Mouse (Mus musculus) T-helper 2 cell (primary cell): ENCODE results near the gene Hoxa6.

Experiments used
- in situ Hi-C: fragments of 300-600 bp; cut with MboI, MseI; formaldehyde crosslinking; loops from one replicate; pipeline ENCODE4 v1.15.1; 2025; ENCODE audit warnings: high pct_unique_total_duplicates

Hoxa6 gene

GRCm38 (mm10) chr6:52228475-52229465 is 20.2 kb upstream of the Hoxa6 start:
- in situ Hi-C loops = loop anchor here (10.0 kb wide), 1 partner anchor 364 kb away; no protein-coding TSS in a partner anchor

GRCm38 (mm10) chr6:52227470-52228222 is 19.1 kb upstream of the Hoxa6 start:
- in situ Hi-C loops = loop anchor here (10.0 kb wide), 1 partner anchor 363 kb away; no protein-coding TSS in a partner anchor

GRCm38 (mm10) chr6:52226569-52227257 is 18.2 kb upstream of the Hoxa6 start:
- in situ Hi-C loops = loop anchor here (10.0 kb wide), 1 partner anchor 362 kb away; no protein-coding TSS in a partner anchor

- in situ Hi-C loops = loop anchor here (10.0 kb wide), 1 partner anchor 361 kb away; no protein-coding TSS in a partner anchor
Measured at GRCm38 (mm10) chr6:52225612-52226568, 17.4 kb upstream of the Hoxa6 start.

GRCm38 (mm10) chr6:52224895-52225611 is 16.5 kb upstream of the Hoxa6 start:
- in situ Hi-C loops = loop anchor here (5.0 to 10.0 kb wide), 3 partner anchors 360 to 628 kb away; no protein-coding TSS in a partner anchor

- in situ Hi-C loops = loop anchor here (5.0 to 10.0 kb wide), 3 partner anchors 359 to 627 kb away; no protein-coding TSS in a partner anchor
Measured at GRCm38 (mm10) chr6:52223939-52224760, 15.6 kb upstream of the Hoxa6 start.

GRCm38 (mm10) chr6:52222729-52223128 is 14.2 kb upstream of the Hoxa6 start:
- in situ Hi-C loops = loop anchor here (5.0 to 10.0 kb wide), 3 partner anchors 358 to 625 kb away; no protein-coding TSS in a partner anchor

DNA sequence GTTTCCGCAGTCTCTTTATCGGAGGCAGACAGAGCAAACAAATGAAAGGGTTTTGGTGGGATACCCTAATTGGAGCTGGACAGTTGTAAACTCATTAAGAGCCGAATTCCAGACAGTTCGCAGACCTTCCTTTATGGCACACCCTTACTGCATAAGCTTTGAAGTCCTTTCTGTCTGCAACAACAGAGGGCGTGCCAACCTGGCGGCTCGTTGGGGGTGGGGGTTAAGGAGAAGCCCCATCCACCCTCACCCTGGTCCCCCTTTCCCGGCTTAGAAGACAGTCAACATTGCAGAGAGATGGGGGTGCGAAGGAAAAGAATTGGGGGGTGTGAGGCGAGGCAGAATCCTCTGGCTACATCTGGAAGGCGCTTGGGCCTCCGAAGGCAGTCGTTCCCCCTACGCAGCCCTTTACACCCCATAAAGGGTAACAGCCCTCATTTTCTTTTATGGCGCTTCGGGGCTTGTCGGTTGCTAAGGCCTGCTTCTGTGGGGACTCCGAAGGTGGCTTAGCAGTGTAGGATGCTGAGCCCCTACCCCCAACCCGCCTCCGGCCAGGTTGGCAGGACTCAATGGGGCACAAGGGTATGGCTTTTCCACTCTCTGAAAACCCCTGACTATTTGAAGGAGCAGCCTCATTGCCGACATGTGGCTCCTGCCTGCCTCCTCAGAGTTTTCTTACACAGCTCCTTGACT is 13.6 kb upstream of the Hoxa6 start:
- in situ Hi-C loops = loop anchor here (5.0 to 10.0 kb wide), 3 partner anchors 357 to 625 kb away; no protein-coding TSS in a partner anchor

DNA sequence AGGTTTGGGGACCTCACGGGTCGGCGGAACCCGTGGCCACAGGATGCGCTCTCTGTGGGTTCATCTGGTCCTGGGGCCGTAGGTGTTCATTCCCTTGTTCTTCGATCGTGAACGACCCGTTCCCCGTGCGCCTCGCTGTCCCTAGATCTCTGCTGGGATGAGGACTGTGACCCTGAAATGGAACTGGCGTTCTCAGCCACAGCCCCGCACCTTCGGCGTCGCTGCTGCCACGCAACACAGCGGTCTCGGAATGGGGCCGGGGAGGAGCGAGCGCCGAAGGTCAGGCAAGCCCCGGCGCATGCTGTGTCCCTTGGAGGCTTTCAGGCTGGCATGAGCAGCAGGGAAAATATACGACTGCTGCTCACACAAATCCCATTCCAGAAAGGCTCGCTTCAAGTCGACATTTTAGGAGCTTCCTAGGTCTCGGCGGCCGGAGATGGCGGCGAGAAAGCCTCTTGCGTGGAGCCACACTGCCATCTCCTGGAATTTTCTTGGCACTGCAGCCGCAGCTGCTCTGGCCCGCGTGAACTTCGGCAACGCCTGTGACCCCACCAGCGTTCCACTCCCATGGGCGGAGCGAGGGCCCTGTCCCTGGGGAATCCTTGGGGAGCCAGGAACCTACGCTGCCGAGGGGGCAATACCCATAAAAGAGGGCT is 12.9 kb upstream of the Hoxa6 start, which contains the start of gene Hoxa7:
Gene Hoxa7 (minus strand): TSS at position 518 of the 656 bp plus-strand sequence.
- in situ Hi-C loops = loop anchor here (5.0 to 10.0 kb wide), 3 partner anchors 357 to 624 kb away; no protein-coding TSS in a partner anchor

- in situ Hi-C loops = loop anchor here (5.0 to 10.0 kb wide), 3 partner anchors 356 to 624 kb away; no protein-coding TSS in a partner anchor
Measured at GRCm38 (mm10) chr6:52220865-52221310, 12.4 kb upstream of the Hoxa6 start.

DNA sequence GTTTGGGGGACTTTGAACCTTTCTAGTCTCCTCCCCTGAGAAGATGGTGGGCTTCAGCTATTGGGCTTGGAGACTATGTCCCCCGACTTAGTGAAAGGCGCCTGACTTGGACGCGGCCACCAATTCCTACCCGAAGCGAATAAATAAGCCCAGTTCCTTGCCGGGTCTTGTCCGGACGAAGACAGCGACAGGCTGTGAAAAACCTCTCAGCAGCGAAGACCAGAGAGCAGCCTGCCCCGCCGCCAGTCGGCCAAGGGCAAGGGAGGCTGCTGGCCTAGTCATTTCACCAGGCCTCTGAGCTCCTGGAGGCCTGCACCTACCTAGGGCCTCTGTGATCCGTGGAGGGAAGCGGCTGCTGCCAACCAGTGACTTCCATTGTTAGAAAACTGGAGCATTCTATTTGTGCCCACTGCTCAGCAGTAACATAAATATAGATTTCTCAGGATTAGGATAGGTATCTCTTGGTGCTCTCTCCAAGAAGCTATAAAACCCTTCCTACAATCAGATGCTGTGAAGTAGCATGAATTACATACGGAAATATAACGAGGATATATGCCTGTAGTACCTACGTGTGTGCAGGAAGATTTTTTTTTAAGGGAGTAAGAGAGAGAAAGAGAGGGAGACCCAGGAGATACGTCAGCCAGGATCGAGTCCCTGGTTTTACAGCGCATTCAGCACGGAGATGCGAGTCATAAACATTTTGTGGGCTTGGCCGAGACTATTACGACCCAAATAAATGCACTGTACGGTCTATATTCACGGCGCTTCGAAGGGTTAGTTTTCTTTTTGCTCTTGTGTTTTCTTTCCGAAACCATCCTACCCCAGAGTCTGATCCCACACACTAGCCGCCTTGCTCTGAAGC is 11.7 kb upstream of the Hoxa6 start:
- in situ Hi-C loops = loop anchor here (5.0 to 10.0 kb wide), 3 partner anchors 355 to 623 kb away; no protein-coding TSS in a partner anchor

DNA sequence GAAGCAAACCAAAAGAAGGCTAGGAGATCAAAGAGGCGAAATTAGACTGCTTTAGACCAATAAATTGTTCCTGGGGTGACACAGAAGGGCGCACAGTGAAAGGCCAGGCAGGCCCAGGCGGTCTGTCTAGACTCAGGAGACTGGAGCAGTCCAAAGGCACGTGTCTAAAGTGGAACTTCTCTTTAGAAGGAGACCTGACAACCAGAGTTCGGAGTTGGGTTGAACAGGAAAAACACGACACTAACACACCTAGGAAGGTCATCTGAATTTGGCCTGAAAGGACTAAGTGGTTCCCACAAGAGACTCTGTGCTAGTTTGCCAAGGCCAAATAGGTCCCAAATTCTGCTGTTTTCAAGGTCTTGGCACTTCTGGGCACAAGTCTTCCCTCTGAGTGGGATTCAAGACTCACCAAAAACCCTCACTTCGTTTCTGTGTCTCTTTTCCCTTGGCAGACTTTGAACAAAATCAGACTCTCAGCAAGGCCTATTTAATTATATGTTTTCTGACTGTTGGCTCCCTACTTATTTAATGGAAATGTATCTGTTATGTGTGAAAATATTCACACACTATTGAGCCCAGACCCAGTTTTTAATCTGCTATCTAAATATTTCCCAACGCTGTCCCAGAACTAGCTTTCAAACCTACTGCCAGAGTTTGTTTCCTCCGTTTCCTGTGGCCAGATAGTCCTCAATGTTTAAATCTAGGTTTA is 10.9 kb upstream of the Hoxa6 start:
- in situ Hi-C loops = loop anchor here (5.0 kb wide), 1 partner anchor 33 kb away; no protein-coding TSS in a partner anchor

DNA sequence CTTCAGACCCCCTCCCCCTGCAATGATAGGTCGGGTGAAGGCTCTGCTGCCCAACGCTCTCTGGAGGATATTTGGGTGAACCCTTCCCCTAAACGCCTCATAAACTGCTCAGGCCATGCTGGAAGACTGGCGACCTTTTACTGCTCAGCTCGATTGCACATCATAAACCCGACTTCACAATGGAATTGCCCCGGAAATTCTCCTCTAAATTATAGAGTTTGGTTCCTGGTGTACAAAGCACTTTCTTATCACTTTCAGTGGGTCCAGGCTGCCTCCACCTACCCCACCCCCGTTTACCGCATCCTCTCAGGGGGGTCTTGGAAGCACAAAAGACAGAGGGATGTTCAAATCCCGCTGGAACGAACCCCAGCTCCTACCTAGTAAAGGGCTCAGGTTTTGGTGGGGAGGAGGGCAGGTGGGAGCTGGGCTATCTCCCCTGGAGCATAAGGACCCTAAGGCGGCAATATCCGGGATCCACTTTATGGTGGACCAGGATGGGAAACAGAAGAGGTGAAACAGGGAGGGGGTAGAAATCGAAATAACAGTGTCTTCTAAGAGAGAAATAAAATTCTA is 10.2 kb upstream of the Hoxa6 start:
- in situ Hi-C loops = loop anchor here (5.0 kb wide), 1 partner anchor 34 kb away; no protein-coding TSS in a partner anchor

- in situ Hi-C loops = loop anchor here (5.0 kb wide), 1 partner anchor 34 kb away; no protein-coding TSS in a partner anchor
Measured at GRCm38 (mm10) chr6:52217895-52218642, 9.5 kb upstream of the Hoxa6 start.
